In genomic region chr6:87503536-87503935, GRCm38 (mm10) we compare ENCODE assay signal across 9 mouse cellular contexts.
"Had no signal": no experiment of that assay in that cellular context is flagged by ENCODE, and none has a peak within 500 bp of the region (broad histone marks: within the 10 kb centered on the region; RNA-seq: fewer than 3 reads in every experiment).

No protein-coding gene starts in this region.

- DNase-seq: left cerebral cortex, postnatal 4 days; retina, postnatal 1 day; right cerebral cortex, postnatal 4 days had no signal

- H3K4me1 ChIP-seq: neural tube, embryonic 13.5 days had no signal

- H3K27ac ChIP-seq: kidney, postnatal 0 days; limb, embryonic 13.5 days; liver, embryonic 12.5 days; midbrain, embryonic 13.5 days; neural tube, embryonic 13.5 days; stomach, postnatal 0 days had no signal

- H3K27me3 ChIP-seq: limb, embryonic 13.5 days; liver, embryonic 12.5 days; midbrain, embryonic 13.5 days; neural tube, embryonic 13.5 days had no signal

- H3K9ac ChIP-seq: limb, embryonic 13.5 days; liver, embryonic 12.5 days; midbrain, embryonic 13.5 days; neural tube, embryonic 13.5 days had no signal

- ATAC-seq: liver, embryonic 12.5 days; midbrain, embryonic 13.5 days had no signal

- H3K36me3 ChIP-seq: limb, embryonic 13.5 days; liver, embryonic 12.5 days; midbrain, embryonic 13.5 days; neural tube, embryonic 13.5 days had no signal

- H3K9me3 ChIP-seq: limb, embryonic 13.5 days; liver, embryonic 12.5 days; midbrain, embryonic 13.5 days; neural tube, embryonic 13.5 days had no signal

- H3K4me2 ChIP-seq: limb, embryonic 13.5 days; liver, embryonic 12.5 days; midbrain, embryonic 13.5 days; neural tube, embryonic 13.5 days had no signal

- H3K4me3 ChIP-seq: limb, embryonic 13.5 days; liver, embryonic 12.5 days; midbrain, embryonic 13.5 days; neural tube, embryonic 13.5 days had no signal
